Mouse (Mus musculus) 416B (cell line): ENCODE data around the gene Wdr86.
"Not testable (repeated sequence)": the region's sequence is repeated elsewhere in the genome, so short reads cannot be mapped to it uniquely, and the experiment has no call there.

Experiments
- DNase-seq: peaks from one replicate; pipeline ENCODE4 v3.0.0; 2011; ENCODE audit warnings: low read depth

Wdr86 gene

DNA sequence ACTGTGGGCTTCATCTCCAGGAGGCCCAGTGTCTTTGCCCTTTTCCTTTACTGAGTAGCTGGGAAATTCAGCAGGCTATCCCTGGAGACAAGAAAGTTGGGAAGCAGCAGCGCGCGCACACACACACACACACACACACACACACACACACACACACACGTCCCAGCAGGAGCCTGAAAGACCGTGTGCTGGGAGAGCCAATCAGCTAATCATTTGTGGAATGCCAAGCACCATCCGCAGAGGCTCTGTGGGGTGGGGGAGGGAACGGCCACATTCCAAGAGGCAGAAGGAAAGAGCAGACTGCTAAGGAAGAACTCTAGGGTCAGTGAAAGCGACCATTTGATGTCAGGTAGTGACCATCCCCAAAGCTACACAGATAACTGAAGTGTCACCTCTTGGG is 2.6 kb upstream of the Wdr86 start:
- no peak for DNase-seq

- no peak for DNase-seq
These were observed 459 bp upstream of the Wdr86 start for GRCm38 (mm10) chr5:24730986-24731385.

DNA sequence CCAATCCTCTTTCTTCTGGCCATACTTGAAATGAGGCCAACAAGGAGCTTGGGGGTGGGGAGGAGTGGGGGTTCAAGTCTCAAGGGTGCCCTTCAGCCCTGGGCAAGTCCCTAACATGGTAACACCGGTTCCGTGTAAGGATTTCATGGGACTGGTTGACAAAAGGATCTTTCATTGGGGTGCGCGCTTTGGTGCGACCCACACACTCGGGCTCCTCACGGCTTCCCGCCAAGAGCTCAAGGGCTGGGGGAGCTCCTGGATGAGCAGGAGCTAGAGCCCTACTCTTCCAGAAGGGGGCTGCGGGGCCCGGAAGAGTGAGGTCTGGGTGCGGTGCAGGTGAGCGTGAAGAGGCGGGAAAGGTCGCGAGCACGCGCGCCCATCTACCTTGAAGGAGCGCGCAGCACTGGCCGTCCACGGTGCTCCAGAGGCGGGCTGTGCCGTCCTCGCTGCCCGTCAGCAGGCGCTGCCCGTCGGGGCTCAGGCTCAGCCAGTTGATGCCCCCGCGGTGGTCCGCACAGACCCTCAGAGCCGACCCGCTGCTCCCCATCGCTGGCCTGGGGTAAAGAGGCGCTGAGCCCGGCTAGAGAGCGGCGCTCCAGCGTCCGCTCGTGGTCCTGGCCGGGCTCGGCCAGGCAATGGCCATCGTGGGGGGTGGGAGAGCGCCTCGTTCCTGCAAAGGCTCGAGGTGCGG is 585 bp downstream of the Wdr86 start:
- no peak for DNase-seq

GRCm38 (mm10) chr5:24726901-24727836 is 3.4 kb downstream of the Wdr86 start:
- DNase-seq: peak; percentile 26

DNA sequence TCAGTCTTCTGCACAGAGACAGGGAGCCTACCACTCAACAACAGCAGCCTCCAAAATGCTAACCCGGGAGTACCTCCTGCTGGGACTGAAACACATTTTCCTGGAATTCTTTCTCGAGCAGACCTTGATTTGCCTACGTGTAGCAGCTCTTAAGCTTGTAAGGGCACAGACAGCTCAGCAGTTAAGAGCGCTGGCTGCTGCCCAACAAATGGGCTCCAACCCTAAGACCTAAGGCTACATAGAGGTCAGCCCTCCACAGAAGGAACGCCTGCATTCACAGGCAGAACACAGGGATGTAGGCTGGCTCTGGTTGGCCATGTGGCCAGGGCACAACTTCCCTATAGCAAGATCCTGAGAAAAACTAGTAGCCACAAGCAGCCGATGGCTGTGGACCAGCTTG is 4.6 kb downstream of the Wdr86 start:
- DNase-seq: no peak

GRCm38 (mm10) chr5:24724805-24725204 is 5.7 kb downstream of the Wdr86 start:
- no peak for DNase-seq

DNA sequence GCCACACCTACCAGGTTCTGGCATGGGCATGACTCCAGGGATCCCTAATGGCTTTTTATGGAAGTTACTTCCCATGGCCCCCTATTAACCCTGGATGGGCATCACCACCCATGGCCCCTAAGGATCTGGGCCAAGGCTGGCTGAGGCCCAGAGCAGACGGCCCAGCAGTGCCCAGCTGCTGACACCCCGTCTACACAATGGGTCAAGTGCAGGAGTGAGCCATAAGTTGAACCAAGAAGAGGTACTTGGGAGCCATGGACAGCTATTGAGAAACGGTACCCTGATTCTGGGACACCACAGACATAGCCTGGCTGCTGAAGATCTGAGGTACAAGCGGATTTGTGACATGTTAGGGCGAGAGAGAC is 6.3 kb downstream of the Wdr86 start:
- no peak for DNase-seq

DNA sequence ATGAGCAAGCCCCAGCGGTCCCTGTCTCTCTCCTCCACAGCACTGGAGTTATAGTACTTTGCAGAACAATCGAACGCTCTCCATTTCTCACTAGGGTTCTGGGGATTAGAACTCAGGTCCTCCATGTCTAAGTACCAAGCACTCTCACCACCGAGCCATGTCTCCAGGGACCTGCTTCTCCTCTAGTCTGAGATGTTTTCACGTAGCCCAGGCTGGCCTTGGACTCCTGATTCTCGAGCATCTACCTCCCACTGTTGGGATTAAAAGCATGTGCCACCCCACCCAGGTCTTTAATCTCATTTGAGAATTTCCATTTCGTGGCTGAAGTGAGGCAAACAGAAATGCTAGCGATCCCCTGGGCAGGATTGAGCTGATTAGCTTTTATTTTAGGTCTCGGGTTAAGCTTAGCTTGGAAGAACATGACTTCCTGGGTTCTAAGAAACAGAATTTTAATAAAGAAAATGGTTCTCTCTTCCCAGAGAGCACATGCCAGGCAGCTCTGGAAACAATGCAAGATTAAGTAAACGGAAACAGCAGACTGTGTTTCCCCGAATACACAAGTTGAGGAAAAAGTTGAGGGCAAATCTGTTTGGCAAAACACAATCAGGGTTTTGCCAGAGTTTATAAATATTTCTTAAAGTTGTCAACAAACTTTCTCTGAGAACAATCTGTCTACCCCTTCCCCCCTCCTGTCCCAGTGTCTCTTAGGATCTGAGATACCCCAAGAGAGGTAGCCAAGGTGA is 6.8 kb downstream of the Wdr86 start:
- DNase-seq: no peak

- no peak for DNase-seq
These were observed 10.7 kb downstream of the Wdr86 start for GRCm38 (mm10) chr5:24719852-24720251.

- DNase-seq: no peak
These were observed 12.5 kb downstream of the Wdr86 start for GRCm38 (mm10) chr5:24718076-24718475.

DNA sequence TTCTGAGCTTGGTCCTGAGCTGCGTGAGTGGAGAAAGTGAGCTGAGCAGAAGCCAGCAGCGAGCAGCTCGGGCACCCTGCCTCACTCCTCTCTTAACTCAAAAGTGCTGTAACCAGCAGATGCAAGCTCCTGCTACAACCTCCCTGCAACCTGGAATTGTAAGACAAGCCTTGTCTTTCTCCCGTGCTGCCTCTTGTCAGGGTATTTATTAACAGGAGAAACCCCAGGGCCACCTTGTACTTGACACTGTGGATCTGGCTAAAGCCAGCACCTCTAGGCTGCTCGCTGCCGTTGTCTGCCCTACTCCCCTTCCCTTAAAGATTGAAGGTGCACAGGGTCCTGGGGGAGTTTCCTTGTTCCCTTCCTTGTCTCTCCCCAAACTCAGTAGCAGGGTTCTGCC is 16.5 kb downstream of the Wdr86 start:
- no peak for DNase-seq

DNA sequence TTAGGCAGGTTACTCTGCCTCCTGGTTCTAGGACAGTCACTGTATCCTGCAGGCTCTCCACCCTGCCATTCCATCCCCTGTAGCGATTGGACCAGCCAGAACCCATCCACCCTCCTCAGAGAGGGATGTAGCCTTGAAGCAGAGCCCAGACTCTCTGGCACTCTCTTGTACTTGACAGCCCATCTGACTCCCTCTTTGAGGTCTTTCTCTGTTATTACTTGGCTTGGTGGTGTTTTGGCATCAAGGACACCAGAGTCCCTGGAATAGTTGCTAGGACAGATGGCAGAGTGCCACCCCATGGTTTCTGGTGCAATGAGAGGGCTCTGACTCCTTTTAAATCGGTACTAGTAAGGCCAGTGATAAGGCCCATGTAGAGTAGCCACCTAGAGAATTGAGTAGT is 17.3 kb downstream of the Wdr86 start:
- no peak for DNase-seq

GRCm38 (mm10) chr5:24711615-24712014 is 18.9 kb downstream of the Wdr86 start:
- peak; percentile 17 for DNase-seq

GRCm38 (mm10) chr5:24709962-24710361 is 20.6 kb downstream of the Wdr86 start:
- DNase-seq: no peak

DNA sequence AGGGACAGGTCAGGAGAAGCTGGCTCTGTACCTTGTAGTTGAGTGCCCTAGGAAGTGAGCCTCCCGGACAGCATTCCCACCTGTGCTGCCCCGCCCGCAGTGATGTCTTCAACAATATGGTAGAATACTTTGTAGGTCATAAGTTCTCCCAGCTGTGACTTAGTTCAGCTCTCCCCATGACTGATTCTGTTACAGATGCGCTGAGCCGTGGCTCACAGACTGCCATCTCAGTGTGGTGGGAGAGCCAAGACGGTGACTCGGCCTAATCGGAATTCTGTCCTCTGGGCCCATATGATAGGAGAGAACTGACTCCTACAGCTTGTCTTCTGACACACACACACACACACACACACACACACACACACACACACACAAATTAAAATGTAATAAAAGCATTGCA is 25.9 kb downstream of the Wdr86 start:
- no peak for DNase-seq

- DNase-seq: no peak
These were observed 29.3 kb downstream of the Wdr86 start for GRCm38 (mm10) chr5:24701271-24701670.

- no peak for DNase-seq
These were observed 33.8 kb downstream of the Wdr86 start for GRCm38 (mm10) chr5:24696704-24697103.

DNA sequence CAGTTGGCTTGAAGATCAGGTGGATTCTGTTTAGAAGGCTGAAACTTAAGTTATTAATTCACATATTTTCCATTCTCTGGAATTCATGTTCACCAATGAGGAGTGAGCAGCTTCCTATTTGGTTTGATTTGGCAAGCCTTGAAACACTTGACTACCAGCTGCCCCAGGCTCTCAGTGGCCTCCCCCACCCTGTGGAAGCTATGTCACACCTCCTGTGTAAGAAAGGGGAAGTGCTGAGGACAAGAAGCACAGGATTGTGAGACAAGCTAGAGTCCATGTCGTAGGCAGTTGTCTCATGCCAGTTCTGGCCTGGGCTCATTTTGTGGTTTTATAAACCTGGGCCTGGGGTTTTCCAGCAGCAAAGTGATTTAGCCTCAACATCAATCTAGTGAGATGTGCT is 42.8 kb downstream of the Wdr86 start:
- peak; percentile 90 for DNase-seq

- DNase-seq: not testable (repeated sequence)
These were observed 43.7 kb downstream of the Wdr86 start for GRCm38 (mm10) chr5:24686671-24687420.

GRCm38 (mm10) chr5:24686176-24686575 is 44.4 kb downstream of the Wdr86 start:
- DNase-seq: peak; percentile 89

- peak; percentile 100 for DNase-seq
These were observed 45.0 kb downstream of the Wdr86 start, which contains the start of gene Nub1 for GRCm38 (mm10) chr5:24685366-24686093. Nub1 (plus strand) TSS chr5:24685532.
